Mouse (Mus musculus) heart, embryonic 10.5 days (tissue): ENCODE data around the gene Gm38119. TPM values are rescaled to one million over a fixed set of nuclear protein-coding genes. Genes with fewer than 3 reads are reported as not detected.
"Not testable (repeated sequence)": the region's sequence is repeated elsewhere in the genome, so short reads cannot be mapped to it uniquely, and the experiment has no call there.

Experiments used
- DNase-seq: peaks from one replicate; pipeline ENCODE4 v3.0.0-alpha.2; 2017; ENCODE audit warnings: low spot score
- H3K27ac ChIP-seq: fragments of 300-500 bp; sonication (generic); 2 replicates; pipeline ENCODE4 v1.5.1; 2016; ENCODE audit warnings: mild to moderate bottlenecking
- H3K27me3 ChIP-seq: fragments of 300-500 bp; sonication (generic); 2 replicates; pipeline ENCODE4 v1.6.1; 2016; ENCODE audit warnings: mild to moderate bottlenecking; ENCODE audit not compliant: poor library complexity, insufficient read depth, severe bottlenecking
- H3K36me3 ChIP-seq: fragments of 300-500 bp; sonication (generic); 2 replicates; pipeline ENCODE4 v1.6.1; 2016; ENCODE audit warnings: mild to moderate bottlenecking, moderate library complexity
- H3K4me1 ChIP-seq: fragments of 300-500 bp; sonication (generic); 2 replicates; pipeline ENCODE4 v1.6.1; 2016; ENCODE audit warnings: mild to moderate bottlenecking
- H3K4me3 ChIP-seq: fragments of 300-500 bp; sonication (generic); 2 replicates; pipeline ENCODE4 v1.5.1; 2016; ENCODE audit warnings: mild to moderate bottlenecking, moderate library complexity
- H3K9me3 ChIP-seq: fragments of 300-500 bp; sonication (generic); 2 replicates; pipeline ENCODE4 v1.6.1; 2016; ENCODE audit warnings: mild to moderate bottlenecking, moderate library complexity
- WGBS: fragments of 180-500 bp; shearing (Covaris S2); methylation state at CpG from one replicate; pipeline ENCODE4 v1.1.7; 2016; 5-methylcytosine and 5-hydroxymethylcytosine counted together
- polyA plus RNA-seq: library from polyadenylated mRNA; unstranded; fragments of >200 nt; fragmentation: Nextera tagmentation; extraction: Ambion mirVana; gene quantifications from 2 replicates; pipeline ENCODE4 v1.2.1, GENCODE M21; 2016

The Gm38119 gene
- polyA plus RNA-seq = not detected in 2 replicates

- no peak for DNase-seq
- H3K36me3 ChIP-seq = no peaks in the 10 kb centered on the region
- WGBS = 87% methylated on average over 1 of the region's 1 CpGs
These were observed at the start of gene Gm38119 for GRCm38 (mm10) chr3:92738996-92739395. TSS of gene Gm38119 (minus strand) at chr3:92739096.

GRCm38 (mm10) chr3:92778799-92779198, 39.9 kb upstream of the Gm38119 start, which contains the start of gene Lce1i:
TSS of gene Lce1i (minus strand) at chr3:92778899.
- H3K4me3 ChIP-seq = no peak within 1 kb of the TSS
- no peak for DNase-seq
- H3K4me1 ChIP-seq = no peaks in the 10 kb centered on the region
- H3K27ac ChIP-seq = no peak within 1 kb of the TSS
- no peaks in the 10 kb centered on the region for H3K9me3 ChIP-seq
- 67% methylated on average over 1 of the region's 1 CpGs for WGBS
- no peaks in the 10 kb centered on the region for H3K36me3 ChIP-seq
- no peaks in the 10 kb centered on the region for H3K27me3 ChIP-seq

More at GRCm38 (mm10) chr3:92738996-92739395, at the start of gene Gm38119:
- Histone ChIP-seq H3K27ac (no peak within 1 kb of the TSS), H3K4me1 (no peaks in the 10 kb centered on the region), H3K4me3 (no peak within 1 kb of the TSS), H3K9me3 (no peaks in the 10 kb centered on the region), H3K27me3 (no peaks in the 10 kb centered on the region)

- Histone ChIP-seq H3K36me3 (no peaks in the 10 kb centered on the region), H3K27me3 (no peaks in the 10 kb centered on the region), H3K9me3 (no peaks in the 10 kb centered on the region), H3K4me3 (no peak overlapping the region), H3K4me1 (no peaks in the 10 kb centered on the region), H3K27ac (no peak overlapping the region)
- no peak for DNase-seq
- WGBS = 19% methylated on average over 3 of the region's 3 CpGs
These were observed 32.7 kb upstream of the Gm38119 start for GRCm38 (mm10) chr3:92771573-92771972.

- Histone ChIP-seq H3K4me1 (no peaks in the 10 kb centered on the region), H3K9me3 (no peaks in the 10 kb centered on the region), H3K4me3 (no peak within 1 kb of the TSS), H3K36me3 (no peaks in the 10 kb centered on the region), H3K27ac (no peak within 1 kb of the TSS), H3K27me3 (no peaks in the 10 kb centered on the region)
- no peak for DNase-seq
- 86% methylated on average over 1 of the region's 1 CpGs for WGBS
These were observed 26.1 kb upstream of the Gm38119 start, which contains the start of gene Lce1h for GRCm38 (mm10) chr3:92764965-92765364. TSS of gene Lce1h (minus strand) at chr3:92765065.

GRCm38 (mm10) chr3:92753197-92753596, 14.3 kb upstream of the Gm38119 start:
- H3K4me1 ChIP-seq = no peaks in the 10 kb centered on the region
- DNase-seq = no peak
- 39% methylated on average over 3 of the region's 3 CpGs for WGBS
- no peaks in the 10 kb centered on the region for H3K27me3 ChIP-seq
- no peak overlapping the region for H3K4me3 ChIP-seq
- no peaks in the 10 kb centered on the region for H3K36me3 ChIP-seq
- no peak overlapping the region for H3K27ac ChIP-seq
- no peaks in the 10 kb centered on the region for H3K9me3 ChIP-seq

- Histone ChIP-seq H3K36me3 (no peaks in the 10 kb centered on the region), H3K4me1 (no peaks in the 10 kb centered on the region), H3K9me3 (no peaks in the 10 kb centered on the region), H3K4me3 (no peak within 1 kb of the TSS), H3K27ac (no peak within 1 kb of the TSS), H3K27me3 (no peaks in the 10 kb centered on the region)
- 88% methylated on average over 1 of the region's 1 CpGs for WGBS
- DNase-seq = no peak
These were observed 13.3 kb upstream of the Gm38119 start, which contains the start of gene Lce1g for GRCm38 (mm10) chr3:92752238-92752637. TSS of gene Lce1g (minus strand) at chr3:92752338.

- Histone ChIP-seq H3K36me3 (no peaks in the 10 kb centered on the region), H3K9me3 (no peaks in the 10 kb centered on the region), H3K4me3 (no peak overlapping the region), H3K27me3 (no peaks in the 10 kb centered on the region), H3K27ac (no peak overlapping the region), H3K4me1 (no peaks in the 10 kb centered on the region)
- DNase-seq = no peak
- WGBS = 82% methylated on average over 5 of the region's 5 CpGs
These were observed 16.3 kb downstream of the Gm38119 start for GRCm38 (mm10) chr3:92722631-92723030.

GRCm38 (mm10) chr3:92720250-92720649, 18.6 kb downstream of the Gm38119 start, which contains the start of gene Lce1f:
TSS of gene Lce1f (minus strand) at chr3:92720350.
- Histone ChIP-seq H3K4me1 (no peaks in the 10 kb centered on the region), H3K36me3 (no peaks in the 10 kb centered on the region), H3K4me3 (no peak within 1 kb of the TSS), H3K27me3 (no peaks in the 10 kb centered on the region), H3K9me3 (no peaks in the 10 kb centered on the region), H3K27ac (no peak within 1 kb of the TSS)
- WGBS = 74% methylated on average over 3 of the region's 3 CpGs
- no peak for DNase-seq

- Histone ChIP-seq H3K4me1 (no peaks in the 10 kb centered on the region), H3K4me3 (no peak overlapping the region), H3K9me3 (no peaks in the 10 kb centered on the region), H3K36me3 (no peaks in the 10 kb centered on the region), H3K27me3 (no peaks in the 10 kb centered on the region), H3K27ac (no peak overlapping the region)
- DNase-seq = no peak
These were observed 23.8 kb downstream of the Gm38119 start for GRCm38 (mm10) chr3:92715122-92715521.

GRCm38 (mm10) chr3:92708974-92709373, 29.9 kb downstream of the Gm38119 start, which contains the start of gene Lce1e:
TSS of gene Lce1e (minus strand) at chr3:92709074.
- no peaks in the 10 kb centered on the region for H3K36me3 ChIP-seq
- no peaks in the 10 kb centered on the region for H3K9me3 ChIP-seq
- 89% methylated on average over 2 of the region's 2 CpGs for WGBS
- H3K27me3 ChIP-seq = no peaks in the 10 kb centered on the region
- no peak within 1 kb of the TSS for H3K4me3 ChIP-seq
- H3K27ac ChIP-seq = no peak within 1 kb of the TSS
- H3K4me1 ChIP-seq = no peaks in the 10 kb centered on the region
- DNase-seq = no peak

- WGBS = 14% methylated on average over 1 of the region's 1 CpGs
- DNase-seq = no peak
- H3K9me3 ChIP-seq = no peaks in the 10 kb centered on the region
- H3K27ac ChIP-seq = no peak overlapping the region
- no peaks in the 10 kb centered on the region for H3K4me1 ChIP-seq
- no peaks in the 10 kb centered on the region for H3K27me3 ChIP-seq
- H3K36me3 ChIP-seq = no peaks in the 10 kb centered on the region
- no peak overlapping the region for H3K4me3 ChIP-seq
These were observed 44.3 kb downstream of the Gm38119 start for GRCm38 (mm10) chr3:92694613-92695012.

GRCm38 (mm10) chr3:92691688-92692087, 47.2 kb downstream of the Gm38119 start:
- no peak overlapping the region for H3K4me3 ChIP-seq
- no peak overlapping the region for H3K27ac ChIP-seq
- no peaks in the 10 kb centered on the region for H3K27me3 ChIP-seq
- no peaks in the 10 kb centered on the region for H3K36me3 ChIP-seq
- no peaks in the 10 kb centered on the region for H3K4me1 ChIP-seq
- no peaks in the 10 kb centered on the region for H3K9me3 ChIP-seq
- DNase-seq = no peak

GRCm38 (mm10) chr3:92689154-92689553, 49.7 kb downstream of the Gm38119 start:
- 69% methylated on average over 16 of the region's 16 CpGs for WGBS
- H3K9me3 ChIP-seq, H3K36me3 ChIP-seq, H3K4me3 ChIP-seq, H3K4me1 ChIP-seq, H3K27me3 ChIP-seq, H3K27ac ChIP-seq, DNase-seq: not testable (repeated sequence)
